Mouse (Mus musculus) lung, embryonic 16.5 days (tissue): ENCODE results near the gene Cep112. TPM values are rescaled to one million over a fixed set of nuclear protein-coding genes. Genes with fewer than 3 reads are reported as not detected.

Source experiments
- ATAC-seq: fragments of 200-750 bp; cut with Nextera tagmentation; 2 replicates; pipeline ENCODE4 v1.8.0; 2017; ENCODE audit warnings: low read depth, mild to moderate bottlenecking, moderate library complexity
- H3K27ac ChIP-seq: fragments of 300-500 bp; sonication (generic); 2 replicates; pipeline ENCODE4 v1.5.1; 2014; ENCODE audit warnings: mild to moderate bottlenecking, control low read depth, low read length
- H3K27me3 ChIP-seq: fragments of 300-500 bp; sonication (generic); 2 replicates; pipeline ENCODE4 v1.6.1; 2014; ENCODE audit warnings: low read depth, low read length, mixed read lengths; ENCODE audit not compliant: control insufficient read depth, insufficient read depth
- H3K36me3 ChIP-seq: fragments of 300-500 bp; sonication (generic); 2 replicates; pipeline ENCODE4 v1.6.1; 2014; ENCODE audit warnings: low read length; ENCODE audit not compliant: control insufficient read depth, insufficient read depth
- H3K4me1 ChIP-seq: fragments of 300-500 bp; sonication (generic); replicated peaks from 2 replicates; pipeline ENCODE4 v1.6.1; 2014; ENCODE audit warnings: low read length, mixed read lengths; ENCODE audit not compliant: control insufficient read depth, insufficient read depth
- H3K4me2 ChIP-seq: fragments of 300-500 bp; sonication (generic); 2 replicates; pipeline ENCODE4 v1.6.1; 2014; ENCODE audit warnings: low read depth, low read length, control low read depth
- H3K4me3 ChIP-seq: fragments of 300-500 bp; sonication (generic); 2 replicates; pipeline ENCODE4 v1.5.1; 2014; ENCODE audit warnings: mild to moderate bottlenecking, low read length, control low read depth
- H3K9ac ChIP-seq: fragments of 300-500 bp; sonication (generic); 2 replicates; pipeline ENCODE4 v1.6.1; 2014; ENCODE audit warnings: low read length, control low read depth
- H3K9me3 ChIP-seq: fragments of 300-500 bp; sonication (generic); 2 replicates; pipeline ENCODE4 v1.6.1; 2016; ENCODE audit warnings: low read length; ENCODE audit not compliant: control insufficient read depth
- WGBS: fragments of 180-500 bp; shearing (Covaris S2); extraction: QIAGEN DNeasy Blood & Tissue Kit; methylation state at CpG from one replicate; pipeline ENCODE4 v1.1.7; 2014; 5-methylcytosine and 5-hydroxymethylcytosine counted together
- polyA plus RNA-seq: library from polyadenylated mRNA; unstranded; fragments of >200 nt; fragmentation: Nextera tagmentation; extraction: Ambion mirVana; gene quantifications from 2 replicates; pipeline ENCODE4 v1.2.1, GENCODE M21; 2015

The Cep112 gene
- polyA plus RNA-seq, 1 experiment from 2014 or later, result 15.4 TPM

DNA sequence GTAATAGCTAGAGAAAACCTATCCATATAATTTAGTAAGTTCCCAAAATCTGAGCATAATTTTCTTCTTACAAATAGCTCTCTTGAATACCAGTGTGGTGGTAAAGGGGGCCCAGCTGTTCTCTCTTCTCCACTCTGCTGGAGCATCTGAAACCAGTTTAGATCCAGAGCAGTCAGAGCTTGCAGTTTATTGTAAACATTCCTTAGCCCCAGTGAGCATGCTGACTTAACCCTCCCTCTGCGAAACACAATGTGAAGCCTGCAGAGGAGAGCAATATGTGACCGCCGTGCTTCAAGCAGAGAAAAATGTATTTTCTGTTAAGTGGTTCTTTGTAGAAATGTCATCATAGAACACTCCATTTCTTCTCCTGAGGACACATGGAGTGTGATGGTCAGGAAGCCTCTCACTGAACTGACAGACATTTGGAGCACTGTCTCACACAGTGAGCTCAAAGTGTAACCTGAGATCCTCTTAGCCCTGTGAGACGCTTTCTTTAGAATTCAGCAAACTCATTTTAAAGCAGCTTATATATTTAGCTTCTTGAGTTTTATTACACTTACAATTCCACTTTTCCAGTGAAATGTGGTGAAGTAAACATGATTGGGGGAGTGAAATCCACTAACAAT, 128.1 kb downstream of the Cep112 start:
- no peak overlapping the region for H3K4me2 ChIP-seq
- no peaks in the 10 kb centered on the region for H3K9me3 ChIP-seq
- peak; percentile 74 for ATAC-seq
- peak overlapping the region; percentile 36; the same call in 1 of the 2 replicates for H3K27ac ChIP-seq
- H3K4me1 ChIP-seq, result no peaks in the 10 kb centered on the region
- H3K9ac ChIP-seq, result no peak overlapping the region
- WGBS, result 15% methylated on average over 4 of the region's 4 CpGs
- no peaks in the 10 kb centered on the region for H3K36me3 ChIP-seq
- no peak overlapping the region for H3K4me3 ChIP-seq
- H3K27me3 ChIP-seq, result no peaks in the 10 kb centered on the region

DNA sequence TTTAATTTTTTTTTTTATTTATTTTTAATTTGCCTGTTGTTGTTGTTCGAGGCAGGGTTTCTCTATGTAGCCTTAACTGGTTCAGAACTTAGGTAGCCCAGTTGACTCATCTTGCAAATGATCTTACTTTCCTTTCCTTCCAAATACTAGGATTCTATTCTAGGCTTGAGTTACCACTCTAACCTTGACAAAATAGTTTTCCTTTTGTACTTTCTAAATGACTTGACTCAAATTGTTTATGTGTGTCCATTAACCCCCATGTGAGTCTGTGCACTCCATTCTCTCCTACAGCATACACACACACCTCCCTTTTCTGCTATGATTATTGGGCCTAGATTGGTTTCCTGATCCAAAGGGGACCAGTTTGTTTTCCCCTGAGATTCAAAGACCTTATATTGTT, 128.9 kb downstream of the Cep112 start:
- Histone ChIP-seq H3K4me2 (no peak overlapping the region), H3K4me1 (no peaks in the 10 kb centered on the region), H3K27me3 (no peaks in the 10 kb centered on the region), H3K9me3 (no peaks in the 10 kb centered on the region), H3K36me3 (no peaks in the 10 kb centered on the region), H3K27ac (no peak overlapping the region), H3K9ac (no peak overlapping the region), H3K4me3 (no peak overlapping the region)
- no peak for ATAC-seq
- WGBS, result 91% methylated on average over 1 of the region's 1 CpGs

DNA sequence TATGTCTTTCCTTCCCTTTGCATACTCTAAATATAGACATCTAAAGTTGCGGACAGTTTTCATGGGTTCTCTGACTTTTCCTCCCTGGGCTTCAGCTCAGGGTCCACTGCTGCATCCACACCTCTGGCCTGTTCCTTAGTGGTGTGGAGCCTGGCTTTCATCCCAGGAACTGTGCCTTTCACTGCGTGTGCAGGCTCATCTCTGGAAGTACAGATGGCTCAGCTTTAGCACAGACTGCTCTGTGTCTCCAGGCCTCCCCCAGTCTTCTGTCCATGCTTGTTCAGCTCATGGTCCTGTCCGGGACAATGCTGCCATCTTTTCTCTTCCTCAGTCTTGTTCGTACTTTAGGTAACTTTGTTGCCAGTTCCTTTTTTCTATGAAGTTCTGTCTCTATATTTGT, 133.6 kb downstream of the Cep112 start:
- no peaks in the 10 kb centered on the region for H3K9me3 ChIP-seq
- 76% methylated on average over 4 of the region's 4 CpGs for WGBS
- H3K4me3 ChIP-seq, result no peak overlapping the region
- no peaks in the 10 kb centered on the region for H3K27me3 ChIP-seq
- ATAC-seq, result no peak
- no peak overlapping the region for H3K27ac ChIP-seq
- no peak overlapping the region for H3K4me2 ChIP-seq
- H3K4me1 ChIP-seq, result no peaks in the 10 kb centered on the region
- H3K9ac ChIP-seq, result no peak overlapping the region
- no peaks in the 10 kb centered on the region for H3K36me3 ChIP-seq

DNA sequence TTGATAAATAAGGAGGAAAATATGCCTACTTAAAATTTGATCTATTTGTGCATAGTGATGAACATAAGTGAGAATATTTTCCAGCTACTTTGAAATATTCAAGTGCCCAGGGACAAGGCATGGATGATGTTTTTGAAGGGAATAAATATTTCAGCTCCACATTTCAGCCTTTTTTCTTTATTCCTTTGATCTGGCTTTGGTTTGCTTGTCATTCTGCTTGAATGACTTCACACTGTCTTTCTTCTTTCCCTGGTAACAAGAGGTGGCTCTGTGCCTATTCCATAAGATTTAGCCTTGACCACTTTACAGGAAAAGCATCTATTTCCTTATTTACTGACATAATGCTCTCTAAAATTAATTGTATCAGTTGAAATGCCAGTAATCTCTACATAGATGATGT, 134.5 kb downstream of the Cep112 start:
- no peak overlapping the region for H3K4me3 ChIP-seq
- ATAC-seq, result no peak
- H3K27ac ChIP-seq, result no peak overlapping the region
- no peaks in the 10 kb centered on the region for H3K36me3 ChIP-seq
- no peak overlapping the region for H3K9ac ChIP-seq
- no peaks in the 10 kb centered on the region for H3K27me3 ChIP-seq
- no peaks in the 10 kb centered on the region for H3K4me1 ChIP-seq
- H3K9me3 ChIP-seq, result no peaks in the 10 kb centered on the region
- no peak overlapping the region for H3K4me2 ChIP-seq

DNA sequence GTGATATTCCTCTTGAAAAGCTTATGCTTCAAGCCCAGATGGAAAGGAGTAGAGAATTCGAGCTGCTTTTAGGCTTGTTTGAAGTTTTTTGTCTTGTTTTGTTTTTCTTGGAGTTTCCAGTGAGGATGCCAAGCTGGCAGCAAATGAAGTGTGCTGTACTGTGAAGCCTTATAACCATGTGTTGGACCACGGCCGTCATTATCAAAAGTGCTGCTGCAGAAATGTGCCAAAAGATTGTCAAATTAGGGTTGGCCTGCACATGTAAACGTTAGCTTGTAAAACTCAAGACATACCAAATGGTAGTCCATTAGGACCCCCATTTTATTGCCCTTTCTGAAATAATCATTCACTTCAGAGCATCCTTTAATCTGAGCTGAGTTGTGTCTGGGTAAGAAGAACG, 137.1 kb downstream of the Cep112 start:
- no peak overlapping the region for H3K27ac ChIP-seq
- WGBS, result 40% methylated on average over 5 of the region's 5 CpGs
- no peak overlapping the region for H3K9ac ChIP-seq
- no peaks in the 10 kb centered on the region for H3K27me3 ChIP-seq
- no peak overlapping the region for H3K4me2 ChIP-seq
- no peaks in the 10 kb centered on the region for H3K36me3 ChIP-seq
- no peak overlapping the region for H3K4me3 ChIP-seq
- H3K9me3 ChIP-seq, result no peaks in the 10 kb centered on the region
- H3K4me1 ChIP-seq, result no peaks in the 10 kb centered on the region
- ATAC-seq, result peak; percentile 20; the same call in 1 of the 2 replicates

DNA sequence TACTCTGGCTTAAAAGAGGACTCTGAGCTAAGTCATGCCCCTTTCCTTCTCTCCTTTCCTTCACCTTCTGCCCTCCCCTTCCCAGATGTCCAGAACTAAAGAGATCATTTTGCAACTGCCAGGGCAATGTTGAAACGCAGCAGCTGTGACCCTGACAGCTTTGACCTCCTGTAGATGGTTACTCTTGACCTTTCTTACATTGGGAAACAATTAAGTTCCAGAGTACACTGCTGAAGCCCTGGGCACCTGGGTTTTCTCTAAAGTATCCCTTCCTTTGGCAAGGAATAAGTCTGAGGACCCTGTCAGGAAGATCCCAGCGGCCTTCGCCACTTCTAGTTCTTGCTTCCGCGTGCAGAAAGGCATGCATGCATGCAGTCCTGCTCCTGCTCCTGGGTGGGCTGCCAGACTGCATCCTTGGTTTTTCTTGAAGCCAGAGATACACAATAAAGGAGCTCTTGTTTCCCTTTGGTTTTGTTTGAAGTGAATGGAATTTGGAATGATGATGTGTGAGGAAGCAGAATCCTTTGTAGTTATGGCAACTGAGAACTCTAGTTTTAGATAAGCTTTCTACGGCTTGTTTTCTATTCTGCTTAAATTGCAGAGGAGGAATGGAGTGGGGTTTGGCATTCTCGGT, 161.7 kb downstream of the Cep112 start:
- Histone ChIP-seq H3K36me3 (no peaks in the 10 kb centered on the region), H3K4me1 (peaks cover 2% of the 10 kb centered on the region; the same call in 1 of the 2 replicates), H3K9me3 (no peaks in the 10 kb centered on the region), H3K9ac (no peak overlapping the region), H3K27me3 (no peaks in the 10 kb centered on the region), H3K4me2 (no peak overlapping the region), H3K4me3 (no peak overlapping the region), H3K27ac (no peak overlapping the region; the same call in 1 of the 2 replicates)
- peak; percentile 71 for ATAC-seq
- 22% methylated on average over 7 of the region's 7 CpGs for WGBS

DNA sequence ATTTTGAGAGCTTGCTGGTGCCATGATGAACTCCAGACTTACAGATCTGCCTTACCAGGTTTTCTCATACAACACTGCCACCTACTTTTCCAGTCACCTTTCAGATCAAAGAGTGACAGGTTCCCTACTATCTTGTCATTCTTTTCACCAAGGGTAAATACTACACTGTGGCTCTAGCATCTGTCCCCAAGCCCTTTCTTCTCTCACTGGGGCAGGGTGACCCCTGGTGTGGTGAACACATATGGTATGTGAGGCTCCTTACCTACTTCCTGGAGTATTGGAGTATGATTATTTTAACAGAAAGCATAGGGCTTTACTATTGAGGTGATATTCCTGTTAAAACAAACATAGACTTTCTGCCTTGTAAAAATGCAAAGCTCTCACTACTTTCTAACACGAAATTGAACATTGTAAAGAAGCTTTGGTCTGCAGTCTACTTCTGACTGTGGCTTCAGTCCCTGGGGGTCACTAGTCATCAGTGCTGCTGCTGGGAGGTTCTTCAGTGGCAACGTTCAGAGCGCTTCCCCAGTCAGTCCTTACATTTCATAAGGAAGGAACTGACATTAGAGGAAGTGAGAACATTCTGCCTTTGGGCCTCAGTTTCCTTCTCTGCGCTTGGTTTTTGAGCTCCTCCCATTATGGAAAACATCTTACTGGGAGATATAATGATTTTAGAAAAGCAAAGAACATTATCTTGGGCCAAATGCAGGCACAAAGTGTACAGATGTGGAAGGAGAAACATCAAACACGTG, 168.4 kb downstream of the Cep112 start:
- Histone ChIP-seq H3K4me2 (no peak overlapping the region), H3K4me3 (no peak overlapping the region), H3K27me3 (no peaks in the 10 kb centered on the region), H3K4me1 (no peaks in the 10 kb centered on the region; the same call in 1 of the 2 replicates), H3K27ac (no peak overlapping the region), H3K9ac (no peak overlapping the region), H3K9me3 (no peaks in the 10 kb centered on the region), H3K36me3 (no peaks in the 10 kb centered on the region)
- WGBS, result 57% methylated on average over 5 of the region's 5 CpGs
- ATAC-seq, result no peak

DNA sequence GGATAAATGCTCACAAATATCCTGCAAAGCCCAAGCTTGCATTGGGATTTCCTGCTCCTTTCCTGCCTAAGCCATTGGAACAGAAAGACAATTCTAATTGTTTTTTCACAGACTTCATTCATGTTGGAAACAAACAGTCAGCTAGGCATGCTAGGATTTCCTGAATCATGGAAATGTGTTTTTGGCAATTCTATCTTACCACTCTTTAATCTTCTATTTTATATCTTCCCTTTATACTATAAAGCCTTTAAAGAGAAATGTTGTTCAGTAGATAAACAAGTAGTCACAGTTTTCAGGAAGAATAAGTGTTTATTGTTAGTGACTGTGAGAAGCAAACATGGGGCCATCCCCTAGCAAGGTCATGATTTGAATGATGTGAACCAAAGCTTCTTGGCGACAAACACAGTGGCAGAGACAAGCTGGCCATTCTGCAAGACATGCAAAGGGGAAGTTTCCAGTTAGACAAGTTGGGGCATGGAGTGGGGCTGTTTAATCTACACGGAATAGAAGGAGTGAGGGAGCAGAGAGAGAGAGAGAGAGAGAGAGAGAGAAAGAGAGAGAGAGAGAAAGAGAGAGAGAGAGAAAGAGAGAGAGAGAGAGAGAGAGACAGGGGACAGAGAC, 169.1 kb downstream of the Cep112 start:
- no peak overlapping the region for H3K4me2 ChIP-seq
- no peaks in the 10 kb centered on the region; the same call in 1 of the 2 replicates for H3K4me1 ChIP-seq
- no peak overlapping the region for H3K4me3 ChIP-seq
- no peak overlapping the region for H3K27ac ChIP-seq
- 21% methylated on average over 2 of the region's 2 CpGs for WGBS
- ATAC-seq, result no peak
- no peaks in the 10 kb centered on the region for H3K9me3 ChIP-seq
- H3K27me3 ChIP-seq, result no peaks in the 10 kb centered on the region
- H3K9ac ChIP-seq, result no peak overlapping the region
- no peaks in the 10 kb centered on the region for H3K36me3 ChIP-seq

DNA sequence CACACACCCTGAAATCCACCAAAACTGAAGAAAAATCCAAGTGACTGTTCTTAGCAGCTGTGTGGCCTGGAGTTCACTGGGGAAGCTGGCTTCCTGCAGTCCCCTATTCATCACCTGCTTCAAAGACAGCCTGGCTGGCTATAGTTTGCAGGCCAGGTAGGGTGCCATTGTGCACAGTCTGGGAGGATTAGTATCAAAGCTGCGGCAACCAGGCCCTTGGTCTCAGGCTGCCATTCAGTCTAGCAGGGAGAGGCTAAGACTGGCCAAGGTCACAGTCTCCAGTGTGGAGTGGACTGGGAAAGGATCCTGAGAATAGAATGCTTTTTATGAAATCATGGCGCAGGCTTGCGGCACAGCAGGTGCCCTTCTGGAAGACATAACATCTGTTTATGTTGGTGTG, 180.3 kb downstream of the Cep112 start:
- 55% methylated on average over 3 of the region's 3 CpGs for WGBS
- H3K27me3 ChIP-seq, result no peaks in the 10 kb centered on the region
- H3K4me2 ChIP-seq, result no peak overlapping the region
- no peak overlapping the region for H3K4me3 ChIP-seq
- H3K4me1 ChIP-seq, result no peaks in the 10 kb centered on the region
- H3K9me3 ChIP-seq, result no peaks in the 10 kb centered on the region
- H3K27ac ChIP-seq, result no peak overlapping the region
- no peak for ATAC-seq
- H3K36me3 ChIP-seq, result no peaks in the 10 kb centered on the region
- H3K9ac ChIP-seq, result no peak overlapping the region
